In the genomic region with DNA sequence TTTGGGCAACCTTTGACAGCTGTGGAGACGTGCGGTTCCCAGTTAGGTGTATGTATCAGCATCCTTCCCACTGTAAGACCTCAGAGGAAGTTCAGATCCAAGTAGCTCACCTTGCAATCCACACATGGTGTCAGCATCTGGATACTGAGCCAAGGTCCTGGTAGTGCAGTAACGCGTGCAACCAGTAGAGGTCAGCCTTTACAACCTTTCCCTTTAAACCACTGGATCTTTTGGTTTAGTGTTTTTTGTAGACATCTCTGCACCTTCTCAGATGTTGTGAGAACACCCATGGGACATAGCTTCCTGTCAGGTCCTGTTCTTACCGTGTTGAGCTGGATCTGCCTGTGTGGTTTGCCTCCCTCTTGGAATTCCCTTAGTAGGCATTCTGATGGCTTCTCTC, we compare ENCODE assay signal across 9 mouse cellular contexts. TPM values are rescaled to one million over a fixed set of nuclear protein-coding genes. Genes with fewer than 3 reads are reported as not detected.
DNase-seq lines count a peak whose midpoint lies in the region; ATAC-seq and TF ChIP-seq lines count a peak whose summit lies in the region.
"Had no signal": no experiment of that assay in that cellular context is flagged by ENCODE, and none has a peak within 500 bp of the region (broad histone marks: within the 10 kb centered on the region; RNA-seq: fewer than 3 reads in every experiment).

No protein-coding gene starts in this region.

- no peaks in the 10 kb centered on the region for H3K9me3 ChIP-seq in MEL (replicated peaks; ENCODE audit: insufficient read depth, low read length)
- no peaks in the 10 kb centered on the region for H3K9me3 ChIP-seq in midbrain, embryonic 14.5 days (ENCODE audit: control insufficient read depth, low read length)

- H3K4me2 ChIP-seq in midbrain, embryonic 14.5 days (ENCODE audit: low read length) = no peak overlapping the region

- no peak for TF ChIP-seq POLR2A in MEL (IDR thresholded peaks at IDR 0.05; ENCODE audit: control insufficient read depth in 1 of 2, insufficient read depth in 1 of 2, low read depth in 1 of 2, low read length in 2 of 2, poor library complexity in 1 of 2)

- peaks cover 36% of the 10 kb centered on the region for H3K79me2 ChIP-seq in MEL (ENCODE audit: control insufficient read depth, insufficient read depth, low read length, poor library complexity)

- peak; percentile 70 to 98 (median 83) for TF ChIP-seq CTCF in MEL (IDR thresholded peaks at IDR 0.05 in 2 of 3, conservative IDR thresholded peaks at IDR 0.05 in 1 of 3; ENCODE audit: control insufficient read depth in 1 of 3, insufficient read depth in 1 of 3, low read depth in 2 of 3, low read length in 3 of 3, poor library complexity in 1 of 3, severe bottlenecking in 1 of 3)

- no peaks in the 10 kb centered on the region; a peak in 1 of 4 replicates for H3K4me1 ChIP-seq in MEL (ENCODE audit: control insufficient read depth in 1 of 2, insufficient read depth in 2 of 2, low read length in 2 of 2)
- peaks cover 9% of the 10 kb centered on the region for H3K4me1 ChIP-seq in midbrain, embryonic 14.5 days (ENCODE audit: control insufficient read depth, insufficient read depth, low read length)

- H3K36me3 ChIP-seq in MEL (ENCODE audit: control insufficient read depth in 1 of 2, insufficient read depth in 2 of 2, low read length in 2 of 2) = peaks cover 2 to 15% of the 10 kb centered on the region in 2 experiments
- peaks cover 49% of the 10 kb centered on the region for H3K36me3 ChIP-seq in midbrain, embryonic 14.5 days (ENCODE audit: control insufficient read depth, insufficient read depth, low read length)

- H3K27ac ChIP-seq in MEL (ENCODE audit: control insufficient read depth, low read depth, low read length) = no peak overlapping the region
- no peak overlapping the region for H3K27ac ChIP-seq in midbrain, embryonic 14.5 days (replicated peaks; ENCODE audit: low read depth, low read length)
- H3K27ac ChIP-seq: macrophage had no signal

- no peak overlapping the region for H3K4me3 ChIP-seq in MEL (ENCODE audit: control insufficient read depth in 1 of 2, insufficient read depth in 1 of 2, low read depth in 2 of 2, low read length in 2 of 2)
- no peak overlapping the region for H3K4me3 ChIP-seq in midbrain, embryonic 14.5 days (replicated peaks; ENCODE audit: low read depth, low read length)

- intact Hi-C loops in gastrocnemius, postnatal 14 days (cut with DNase I; ENCODE audit: low total_unique reads) = no loop called here

- H3K9ac ChIP-seq in MEL (ENCODE audit: control insufficient read depth, low read depth, low read length, poor library complexity, severe bottlenecking) = no peak overlapping the region
- H3K9ac ChIP-seq in midbrain, embryonic 14.5 days (replicated peaks; ENCODE audit: low read length) = no peak overlapping the region

- ATAC-seq in midbrain, embryonic 14.5 days (ENCODE audit: low FRiP score, low TSS enrichment) = peak; percentile 29; the same call in 1 of the 2 replicates

- no peaks in the 10 kb centered on the region for H3K27me3 ChIP-seq in MEL (ENCODE audit: control insufficient read depth in 1 of 2, insufficient read depth in 2 of 2, low read length in 2 of 2)
- no peaks in the 10 kb centered on the region for H3K27me3 ChIP-seq in midbrain, embryonic 14.5 days (ENCODE audit: control insufficient read depth, insufficient read depth, low read length)

- 51% methylated on average over 5 of the region's 5 CpGs for WGBS in midbrain, embryonic 14.5 days

- TF ChIP-seq RAD21 in MEL (IDR thresholded peaks at IDR 0.05; ENCODE audit: low read depth, low read length) = peak; percentile 80

- peak; percentile 51 for DNase-seq in gastrocnemius, adult 18-20 months (ENCODE audit: low spot score)
- DNase-seq in gastrocnemius, postnatal 25 days = no peak
- DNase-seq in MEL (ENCODE audit: low read depth, low spot score) = peak; percentile 77
- DNase-seq in cerebellum, postnatal 10 days = peak; percentile 60 to 63
- peak; percentile 27 for DNase-seq in gastrocnemius, postnatal 14 days
- DNase-seq in left cerebral cortex, adult 18-20 months (ENCODE audit: low spot score in 2 of 2) = peak; percentile 57 to 61
- DNase-seq in midbrain, embryonic 14.5 days = peak; percentile 83
- peak; percentile 32 to 47 for DNase-seq in spleen, postnatal 36 days (ENCODE audit: low spot score in 2 of 2)

- TF ChIP-seq EP300 in MEL (IDR thresholded peaks at IDR 0.05; ENCODE audit: low read depth in 1 of 2, low read length in 2 of 2) = no peak

TF ChIP-seq in MEL, 35 proteins besides CTCF, POLR2A, EP300 and RAD21:
- TF ChIP-seq MEF2A (IDR thresholded peaks at IDR 0.05; ENCODE audit: extremely low read depth, insufficient replicate concordance, low read depth, low read length, poor library complexity, severe bottlenecking) (no peak), ZKSCAN1 (IDR thresholded peaks at IDR 0.05; ENCODE audit: low read depth, low read length) (no peak), TAL1 (IDR thresholded peaks at IDR 0.05; ENCODE audit: low read length) (no peak), SMC3 (IDR thresholded peaks at IDR 0.05; ENCODE audit: low read depth, low read length) (peak; percentile 84), MAX (IDR thresholded peaks at IDR 0.05; ENCODE audit: low read length) (no peak), ZC3H11A (IDR thresholded peaks at IDR 0.05; ENCODE audit: low read depth, low read length) (peak; percentile 79), USF2 (IDR thresholded peaks at IDR 0.05; ENCODE audit: borderline replicate concordance in 1 of 2, insufficient read depth in 1 of 2, low read depth in 1 of 2, low read length in 2 of 2) (no peak), POLR2AphosphoS5 (IDR thresholded peaks at IDR 0.05; ENCODE audit: borderline replicate concordance, low read depth, low read length) (no peak), NRF1 (IDR thresholded peaks at IDR 0.05; ENCODE audit: insufficient read depth, low read depth, low read length, poor library complexity, severe bottlenecking) (no peak)
TF ChIP-seq in MEL: peak in this region for 2.

RNA-seq across cellular contexts. Expression of a gene that starts 5.1 kb away (rescaled TPM):
- 10 to 100 TPM; 24.1 to 27.0 TPM for total RNA-seq in gastrocnemius, adult 18-20 months (2021)
- total RNA-seq in gastrocnemius, postnatal 25 days (2021) = 10 to 100 TPM; 22.1 to 24.9 TPM
- 69.4 and 84.9 TPM in 2 replicates for total RNA-seq in MEL (2012; rRNA removed)
- 10 to 100 TPM; 66.3 to 67.2 TPM for polyA plus RNA-seq in MEL (2012; ENCODE audit: insufficient read depth in 1 of 2, insufficient read length in 2 of 2, low read depth in 1 of 2, low replicate concordance in 2 of 2, missing spikeins in 1 of 2)
- 10 to 100 TPM; 20.8 to 23.1 TPM for total RNA-seq in gastrocnemius, postnatal 14 days (2021)
- 10 to 100 TPM; 39.6 to 41.1 TPM for total RNA-seq in left cerebral cortex, adult 18-20 months (2021)
- 43.1 and 53.1 TPM in 2 replicates for polyA plus RNA-seq in midbrain, embryonic 14.5 days (2014; fragmentation: Nextera tagmentation; extraction: Ambion mirVana)

RNA-seq across cellular contexts. Expression of a gene that starts 24.8 kb away (rescaled TPM):
- total RNA-seq in gastrocnemius, adult 18-20 months (2021) = under 1 TPM in 1 of 2 experiments, not detected in 1; 0.21 TPM
- total RNA-seq in gastrocnemius, postnatal 25 days (2021) = not detected
- 0.62 and 1.9 TPM in 2 replicates for total RNA-seq in MEL (2012; rRNA removed)
- under 1 TPM in 1 of 2 experiments, not detected in 1; 0.88 TPM for polyA plus RNA-seq in MEL (2012; ENCODE audit: insufficient read depth in 1 of 2, insufficient read length in 2 of 2, low read depth in 1 of 2, low replicate concordance in 2 of 2, missing spikeins in 1 of 2)
- total RNA-seq in gastrocnemius, postnatal 14 days (2021) = under 1 TPM in 1 of 2 experiments, not detected in 1; 0.22 TPM
- total RNA-seq in left cerebral cortex, adult 18-20 months (2021) = 1 to 10 TPM; 1.2 to 1.3 TPM
- 0.42 TPM in 1 of 2 replicates, not detected in the other for polyA plus RNA-seq in midbrain, embryonic 14.5 days (2014; fragmentation: Nextera tagmentation; extraction: Ambion mirVana)
